Mouse (Mus musculus) heart, embryonic 13.5 days (tissue): ENCODE results near the gene Tgfa. TPM values are rescaled to one million over a fixed set of nuclear protein-coding genes. Genes with fewer than 3 reads are reported as not detected.

Source experiments
- ATAC-seq: fragments of 200-750 bp; cut with Nextera tagmentation; 2 replicates; pipeline ENCODE4 v1.8.0; 2017; ENCODE audit warnings: moderate TSS enrichment; ENCODE audit not compliant: insufficient number of reproducible peaks, low FRiP score, low TSS enrichment; ENCODE audit errors: extremely low read depth
- H3K27ac ChIP-seq: fragments of 300-500 bp; sonication (generic); replicated peaks from 2 replicates; pipeline ENCODE4 v1.5.1; 2015; ENCODE audit warnings: moderate library complexity, mild to moderate bottlenecking, inconsistent platforms
- H3K27me3 ChIP-seq: fragments of 300-500 bp; sonication (generic); replicated peaks from 2 replicates; pipeline ENCODE4 v1.6.1; 2015; ENCODE audit warnings: mild to moderate bottlenecking, inconsistent platforms
- H3K36me3 ChIP-seq: fragments of 300-500 bp; sonication (generic); 2 replicates; pipeline ENCODE4 v1.6.1; 2015; ENCODE audit warnings: mild to moderate bottlenecking, inconsistent platforms
- H3K4me1 ChIP-seq: fragments of 300-500 bp; sonication (generic); 2 replicates; pipeline ENCODE4 v1.6.1; 2015; ENCODE audit warnings: inconsistent platforms
- H3K4me2 ChIP-seq: fragments of 300-500 bp; sonication (generic); 2 replicates; pipeline ENCODE4 v1.6.1; 2015; ENCODE audit warnings: inconsistent platforms, mild to moderate bottlenecking, moderate library complexity
- H3K4me3 ChIP-seq: fragments of 300-500 bp; sonication (generic); 2 replicates; pipeline ENCODE4 v1.5.1; 2015; ENCODE audit warnings: moderate library complexity, mild to moderate bottlenecking, inconsistent platforms
- H3K9ac ChIP-seq: fragments of 300-500 bp; sonication (generic); 2 replicates; pipeline ENCODE4 v1.6.1; 2015; ENCODE audit warnings: inconsistent platforms, mild to moderate bottlenecking, moderate library complexity
- H3K9me3 ChIP-seq: fragments of 300-500 bp; sonication (generic); 2 replicates; pipeline ENCODE4 v1.6.1; 2016; ENCODE audit warnings: inconsistent platforms
- WGBS: fragments of 180-500 bp; shearing (Covaris S2); methylation state at CpG from one replicate; pipeline ENCODE4 v1.1.7; 2015; ENCODE audit warnings: mixed read lengths; 5-methylcytosine and 5-hydroxymethylcytosine counted together
- polyA plus RNA-seq: library from polyadenylated mRNA; unstranded; fragments of >200 nt; fragmentation: Nextera tagmentation; extraction: Ambion mirVana; gene quantifications from 2 replicates; pipeline ENCODE4 v1.2.1, GENCODE M21; 2015

Tgfa gene
- polyA plus RNA-seq, 1 experiment from 2014 or later: 3.2 TPM

- H3K36me3 ChIP-seq: no peaks in the 10 kb centered on the region
- 68% methylated on average over 3 of the region's 3 CpGs for WGBS
These were observed 15.6 kb downstream of the Tgfa start for GRCm38 (mm10) chr6:86210619-86211018.

DNA sequence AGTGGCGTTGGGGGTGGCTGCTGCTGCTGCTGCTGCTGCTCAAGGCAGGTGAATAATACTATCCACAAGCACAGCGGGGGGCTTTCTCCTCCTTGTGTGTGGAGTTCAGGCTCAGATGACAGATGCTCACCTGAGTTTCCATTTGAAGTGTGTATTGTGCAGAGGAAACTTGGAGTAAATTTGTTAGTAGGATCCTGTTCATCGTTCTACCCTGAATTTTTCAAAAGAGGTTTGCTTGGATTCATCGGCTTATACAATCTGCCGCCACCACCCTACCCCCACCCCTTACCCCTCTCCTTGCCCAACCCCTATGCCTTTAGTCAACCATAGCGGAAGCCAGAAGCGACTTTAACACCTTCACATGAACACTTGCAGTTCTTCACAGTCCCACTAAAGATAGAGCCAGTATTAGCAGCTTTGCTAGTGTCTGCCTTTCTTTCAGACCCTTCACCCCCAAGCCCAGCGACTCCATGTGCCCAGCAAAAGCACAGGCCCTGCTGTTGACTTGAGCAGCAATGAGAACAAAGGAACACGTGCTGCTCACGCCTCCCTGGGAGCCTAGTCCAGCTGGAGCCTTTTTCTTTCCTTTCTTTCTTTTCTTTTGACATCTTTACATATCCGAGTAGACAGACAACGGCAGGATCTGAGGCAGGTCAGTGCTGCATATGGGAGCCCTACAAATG lies 16.2 kb downstream of the Tgfa start:
- no peak overlapping the region for H3K4me2 ChIP-seq
- ATAC-seq: no peak
- WGBS: 70% methylated on average over 12 of the region's 12 CpGs
- H3K9me3 ChIP-seq: no peaks in the 10 kb centered on the region
- H3K36me3 ChIP-seq: no peaks in the 10 kb centered on the region
- no peak overlapping the region for H3K4me3 ChIP-seq
- H3K4me1 ChIP-seq: peaks cover 14% of the 10 kb centered on the region
- H3K9ac ChIP-seq: no peak overlapping the region
- H3K27ac ChIP-seq: no peak overlapping the region
- H3K27me3 ChIP-seq: no peaks in the 10 kb centered on the region

More at GRCm38 (mm10) chr6:86210619-86211018, 15.6 kb downstream of the Tgfa start:
- Histone ChIP-seq H3K4me2 (no peak overlapping the region), H3K27me3 (no peaks in the 10 kb centered on the region), H3K4me3 (no peak overlapping the region), H3K27ac (no peak overlapping the region), H3K9me3 (no peaks in the 10 kb centered on the region), H3K9ac (no peak overlapping the region), H3K4me1 (peaks cover 14% of the 10 kb centered on the region)
- no peak for ATAC-seq

GRCm38 (mm10) chr6:86212871-86213640 lies 18.0 kb downstream of the Tgfa start:
- no peak for ATAC-seq
- no peaks in the 10 kb centered on the region for H3K27me3 ChIP-seq
- 72% methylated on average over 3 of the region's 3 CpGs for WGBS
- no peak overlapping the region for H3K9ac ChIP-seq
- no peaks in the 10 kb centered on the region for H3K9me3 ChIP-seq
- no peak overlapping the region for H3K4me2 ChIP-seq
- H3K36me3 ChIP-seq: no peaks in the 10 kb centered on the region
- no peak overlapping the region for H3K27ac ChIP-seq
- H3K4me1 ChIP-seq: peaks cover 14% of the 10 kb centered on the region
- no peak overlapping the region for H3K4me3 ChIP-seq

GRCm38 (mm10) chr6:86218066-86218465 lies 23.0 kb downstream of the Tgfa start:
- ATAC-seq: no peak
- no peaks in the 10 kb centered on the region for H3K36me3 ChIP-seq
- no peaks in the 10 kb centered on the region for H3K9me3 ChIP-seq
- no peak overlapping the region for H3K27ac ChIP-seq
- no peak overlapping the region for H3K9ac ChIP-seq
- no peak overlapping the region for H3K4me3 ChIP-seq
- no peak overlapping the region for H3K4me2 ChIP-seq
- WGBS: 82% methylated on average over 2 of the region's 2 CpGs
- H3K4me1 ChIP-seq: no peaks in the 10 kb centered on the region
- H3K27me3 ChIP-seq: no peaks in the 10 kb centered on the region

DNA sequence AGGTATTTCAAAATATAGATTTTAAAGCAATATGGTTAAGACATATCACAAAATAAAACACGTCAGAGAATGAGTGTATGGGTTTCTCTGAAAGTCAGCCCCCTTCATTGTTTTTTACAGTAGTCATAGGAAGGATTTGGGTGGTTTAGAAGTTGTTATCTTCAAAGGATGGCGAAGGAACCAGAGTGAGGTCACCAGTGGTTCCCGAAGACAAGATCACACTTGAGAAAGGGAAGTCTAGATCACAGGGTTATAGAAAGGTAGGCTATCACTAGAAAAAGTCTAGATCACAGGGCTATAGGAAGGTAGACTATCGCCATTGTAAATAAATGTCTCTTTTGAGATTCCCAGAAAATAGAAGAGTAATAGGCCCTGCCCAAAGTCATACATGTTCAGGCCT lies 23.7 kb downstream of the Tgfa start:
- Histone ChIP-seq H3K4me2 (no peak overlapping the region), H3K4me3 (no peak overlapping the region), H3K36me3 (no peaks in the 10 kb centered on the region), H3K27ac (no peak overlapping the region), H3K27me3 (no peaks in the 10 kb centered on the region), H3K9ac (no peak overlapping the region), H3K9me3 (no peaks in the 10 kb centered on the region), H3K4me1 (no peaks in the 10 kb centered on the region)
- 66% methylated on average over 4 of the region's 4 CpGs for WGBS
- no peak for ATAC-seq

DNA sequence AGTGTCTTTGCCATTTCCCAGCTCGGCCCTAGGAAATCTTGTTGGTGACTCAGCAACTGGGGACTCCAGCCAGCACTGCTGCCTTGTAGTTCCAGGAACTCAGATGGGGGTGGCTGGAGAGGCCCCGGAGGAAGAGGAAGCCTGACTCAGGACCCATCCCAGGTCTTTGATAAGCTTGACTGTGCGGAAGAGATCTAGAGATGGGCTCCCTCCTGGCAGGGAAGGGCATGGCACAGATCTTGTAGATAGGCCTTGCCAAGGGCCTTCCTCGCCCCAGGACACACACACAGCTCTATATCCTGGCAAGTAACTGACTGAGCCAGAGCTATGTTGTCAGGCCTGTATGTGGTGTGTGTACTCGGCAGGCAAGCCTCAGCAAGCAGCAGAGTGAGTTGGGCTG lies 24.5 kb downstream of the Tgfa start:
- Histone ChIP-seq H3K27ac (no peak overlapping the region), H3K9me3 (no peaks in the 10 kb centered on the region), H3K4me1 (no peaks in the 10 kb centered on the region), H3K27me3 (no peaks in the 10 kb centered on the region), H3K9ac (no peak overlapping the region), H3K36me3 (no peaks in the 10 kb centered on the region), H3K4me3 (no peak overlapping the region), H3K4me2 (no peak overlapping the region)
- WGBS: 56% methylated on average over 5 of the region's 5 CpGs
- no peak for ATAC-seq

DNA sequence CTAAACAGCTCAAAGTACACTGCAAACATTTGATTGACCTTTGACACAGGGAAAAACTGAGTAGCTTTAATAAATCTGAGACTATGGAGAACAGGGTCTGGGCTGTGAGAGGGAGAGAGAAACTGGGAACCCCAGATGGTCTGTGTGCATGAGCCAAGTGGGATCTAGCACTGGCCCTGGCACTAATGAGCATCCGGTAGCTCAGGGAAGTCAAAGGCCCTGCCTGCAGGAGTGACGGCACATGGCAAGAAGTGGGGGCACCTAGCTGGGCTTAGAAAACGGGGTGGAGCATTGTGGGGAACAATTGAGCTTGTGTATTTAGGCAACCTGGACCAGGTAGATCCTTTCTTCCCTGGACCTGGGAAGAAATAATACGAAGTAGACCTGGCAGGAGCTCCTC lies 25.1 kb downstream of the Tgfa start:
- Histone ChIP-seq H3K4me1 (no peaks in the 10 kb centered on the region), H3K9ac (no peak overlapping the region), H3K9me3 (no peaks in the 10 kb centered on the region), H3K27ac (no peak overlapping the region), H3K27me3 (no peaks in the 10 kb centered on the region), H3K36me3 (no peaks in the 10 kb centered on the region), H3K4me2 (no peak overlapping the region), H3K4me3 (no peak overlapping the region)
- no peak for ATAC-seq
- WGBS: 73% methylated on average over 4 of the region's 4 CpGs

GRCm38 (mm10) chr6:86222381-86222780 lies 27.4 kb downstream of the Tgfa start:
- H3K4me1 ChIP-seq: no peaks in the 10 kb centered on the region
- H3K36me3 ChIP-seq: no peaks in the 10 kb centered on the region
- H3K4me2 ChIP-seq: no peak overlapping the region
- no peak overlapping the region for H3K4me3 ChIP-seq
- 33% methylated on average over 7 of the region's 7 CpGs for WGBS
- no peak overlapping the region for H3K9ac ChIP-seq
- H3K9me3 ChIP-seq: no peaks in the 10 kb centered on the region
- H3K27me3 ChIP-seq: no peaks in the 10 kb centered on the region
- no peak for ATAC-seq
- H3K27ac ChIP-seq: no peak overlapping the region

GRCm38 (mm10) chr6:86225604-86226003 lies 30.6 kb downstream of the Tgfa start:
- Histone ChIP-seq H3K27me3 (no peaks in the 10 kb centered on the region), H3K9ac (no peak overlapping the region), H3K36me3 (no peaks in the 10 kb centered on the region), H3K9me3 (no peaks in the 10 kb centered on the region), H3K4me1 (no peaks in the 10 kb centered on the region), H3K4me3 (no peak overlapping the region), H3K4me2 (no peak overlapping the region), H3K27ac (no peak overlapping the region)
- no peak for ATAC-seq

DNA sequence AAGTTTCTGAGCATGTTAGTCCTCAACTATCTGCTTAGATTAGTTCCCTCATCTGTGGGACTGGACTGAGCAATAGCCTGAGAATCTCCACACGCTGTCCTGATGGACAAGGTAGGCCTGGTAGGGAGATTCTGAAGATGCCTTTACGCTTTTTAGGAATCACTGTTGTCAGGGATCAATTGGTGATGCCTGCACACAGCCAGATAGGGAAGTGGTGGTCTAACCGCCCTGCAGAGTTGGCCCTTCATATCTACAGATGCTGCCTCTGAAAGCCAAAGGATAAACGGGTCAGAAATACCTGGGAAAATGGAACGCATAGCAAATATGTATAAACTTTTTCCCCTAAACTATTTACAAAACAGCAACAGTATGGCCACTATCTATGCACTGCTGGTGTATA lies 37.3 kb downstream of the Tgfa start:
- no peaks in the 10 kb centered on the region for H3K36me3 ChIP-seq
- no peak for ATAC-seq
- WGBS: 79% methylated on average over 5 of the region's 5 CpGs
- no peaks in the 10 kb centered on the region for H3K9me3 ChIP-seq
- H3K4me2 ChIP-seq: no peak overlapping the region
- H3K4me3 ChIP-seq: no peak overlapping the region
- no peak overlapping the region for H3K27ac ChIP-seq
- peaks cover 16% of the 10 kb centered on the region for H3K4me1 ChIP-seq
- H3K9ac ChIP-seq: no peak overlapping the region
- no peaks in the 10 kb centered on the region for H3K27me3 ChIP-seq

- Histone ChIP-seq H3K4me1 (peaks cover 16% of the 10 kb centered on the region), H3K9ac (no peak overlapping the region), H3K4me2 (no peak overlapping the region), H3K36me3 (no peaks in the 10 kb centered on the region), H3K27me3 (no peaks in the 10 kb centered on the region), H3K27ac (no peak overlapping the region), H3K9me3 (no peaks in the 10 kb centered on the region), H3K4me3 (no peak overlapping the region)
- ATAC-seq: no peak; the same call in 1 of the 2 replicates
- WGBS: 30% methylated on average over 13 of the region's 13 CpGs
These were observed 38.7 kb downstream of the Tgfa start for GRCm38 (mm10) chr6:86233512-86234430.
